19 mouse cellular contexts compared by ENCODE assay signal in genomic region chr12:83495961-83496282, GRCm38 (mm10). TPM values are rescaled to one million over a fixed set of nuclear protein-coding genes. Genes with fewer than 3 reads are reported as not detected.
A peak's percentile ranks its signal among the peaks of the same experiment; 100 is the strongest.
DNase-seq lines count a peak whose midpoint lies in the region; ATAC-seq and TF ChIP-seq lines count a peak whose summit lies in the region.
"Had no signal": no experiment of that assay in that cellular context is flagged by ENCODE, and none has a peak within 500 bp of the region (broad histone marks: within the 10 kb centered on the region; RNA-seq: fewer than 3 reads in every experiment).

No protein-coding gene starts in this region.

- H3K4me3 ChIP-seq in kidney, embryonic 16.5 days (ENCODE audit: low read length) = no peak overlapping the region
- no peak overlapping the region for H3K4me3 ChIP-seq in liver, postnatal 0 days (ENCODE audit: low read depth, low read length)
- H3K4me3 ChIP-seq: embryonic facial prominence, embryonic 12.5 days; forebrain, embryonic 15.5 days; heart, adult 2 months; heart, embryonic 15.5 days; hindbrain, embryonic 13.5 days had no signal

- peak; percentile 57; the same call in 1 of the 2 replicates for ATAC-seq in kidney, embryonic 16.5 days (ENCODE audit: low FRiP score, low TSS enrichment)
- ATAC-seq in liver, postnatal 0 days = peak; percentile 55; the same call in 1 of the 2 replicates
- ATAC-seq: forebrain, embryonic 15.5 days; hindbrain, postnatal 0 days had no signal

- no peak overlapping the region for H3K9ac ChIP-seq in kidney, embryonic 16.5 days (replicated peaks; ENCODE audit: low read length)
- H3K9ac ChIP-seq in liver, postnatal 0 days (replicated peaks) = no peak overlapping the region
- H3K9ac ChIP-seq: embryonic facial prominence, embryonic 12.5 days; forebrain, embryonic 15.5 days; heart, embryonic 15.5 days; hindbrain, embryonic 13.5 days had no signal

- H3K4me2 ChIP-seq in kidney, embryonic 16.5 days (replicated peaks; ENCODE audit: low read depth, low read length) = no peak overlapping the region
- no peak overlapping the region for H3K4me2 ChIP-seq in liver, postnatal 0 days (ENCODE audit: low read depth, low read length)
- H3K4me2 ChIP-seq: embryonic facial prominence, embryonic 12.5 days; forebrain, embryonic 15.5 days; heart, embryonic 11.5 days; heart, embryonic 15.5 days; hindbrain, embryonic 13.5 days had no signal

- H3K36me3 ChIP-seq in kidney, embryonic 16.5 days (ENCODE audit: insufficient read depth, low read length) = no peaks in the 10 kb centered on the region
- no peaks in the 10 kb centered on the region for H3K36me3 ChIP-seq in liver, postnatal 0 days (replicated peaks; ENCODE audit: insufficient read depth, low read length)
- H3K36me3 ChIP-seq: embryonic facial prominence, embryonic 12.5 days; forebrain, embryonic 15.5 days; heart, embryonic 15.5 days; hindbrain, embryonic 13.5 days had no signal

- H3K9me3 ChIP-seq in kidney, embryonic 16.5 days (ENCODE audit: low read length) = peaks cover 4% of the 10 kb centered on the region; the same call in 1 of the 2 replicates
- H3K9me3 ChIP-seq in liver, postnatal 0 days (ENCODE audit: low read length) = peaks cover 3% of the 10 kb centered on the region
- H3K9me3 ChIP-seq: forebrain, embryonic 15.5 days; heart, embryonic 15.5 days; hindbrain, embryonic 13.5 days had no signal

- no peak overlapping the region for H3K27ac ChIP-seq in kidney, embryonic 16.5 days (ENCODE audit: low read length)
- H3K27ac ChIP-seq in liver, postnatal 0 days (ENCODE audit: low read depth) = peak overlapping the region; percentile 7; the same call in 1 of the 2 replicates
- H3K27ac ChIP-seq: embryonic facial prominence, embryonic 12.5 days; forebrain, embryonic 15.5 days; heart, adult 2 months; heart, embryonic 15.5 days; hindbrain, embryonic 13.5 days; hindbrain, postnatal 0 days had no signal

- TF ChIP-seq CTCF in liver, postnatal 0 days (IDR thresholded peaks at IDR 0.05; ENCODE audit: low read depth) = no peak

- WGBS in kidney, embryonic 16.5 days = 46% methylated on average over 9 of the region's 9 CpGs
- 60% methylated on average over 9 of the region's 9 CpGs for WGBS in liver, postnatal 0 days (ENCODE audit: insufficient replicate concordance)

- peak; percentile 68 for DNase-seq in embryo, embryonic 10 days (ENCODE audit: low spot score)
- no peak for DNase-seq in embryo, embryonic 11 days
- DNase-seq in kidney, adult 18-20 months = no peak
- no peak for DNase-seq in liver, postnatal 0 days
- DNase-seq in liver = no peak
- no peak for DNase-seq in lung, postnatal 25 days (ENCODE audit: low spot score)
- DNase-seq: adrenal gland, postnatal 10 days; cerebellum, adult 11-12 months; cerebellum, adult 9-10 months; cerebellum, postnatal 25 days; heart, postnatal 14 days had no signal

- no peaks in the 10 kb centered on the region; the same call in 1 of the 2 replicates for H3K27me3 ChIP-seq in kidney, embryonic 16.5 days (ENCODE audit: insufficient read depth, low read length)
- H3K27me3 ChIP-seq in liver, postnatal 0 days (ENCODE audit: insufficient read depth, low read length) = no peaks in the 10 kb centered on the region
- H3K27me3 ChIP-seq: forebrain, embryonic 15.5 days; heart, embryonic 15.5 days had no signal

- peaks cover 9% of the 10 kb centered on the region; the same call in 1 of the 2 replicates for H3K4me1 ChIP-seq in kidney, embryonic 16.5 days (ENCODE audit: insufficient read depth, low read length)
- peaks cover 3% of the 10 kb centered on the region; the same call in 1 of the 2 replicates for H3K4me1 ChIP-seq in liver, postnatal 0 days (ENCODE audit: insufficient read depth)
- H3K4me1 ChIP-seq: embryonic facial prominence, embryonic 12.5 days; forebrain, embryonic 15.5 days; heart, embryonic 15.5 days; hindbrain, embryonic 13.5 days had no signal

- no peak for TF ChIP-seq EP300 in liver, postnatal 0 days (IDR thresholded peaks at IDR 0.05; ENCODE audit: low read depth)

RNA-seq across cellular contexts. Expression of gene Dpf3, which starts 8.4 kb away (rescaled TPM):
- polyA plus RNA-seq in kidney, embryonic 16.5 days (2015; fragmentation: Nextera tagmentation; extraction: Ambion mirVana) = 12.2 and 14.3 TPM in 2 replicates
- polyA plus RNA-seq in liver, postnatal 0 days (2015; fragmentation: Nextera tagmentation; extraction: Ambion mirVana) = 4.5 and 7.5 TPM in 2 replicates

RNA-seq across cellular contexts. Expression of gene Dcaf4, which starts 24.3 kb away (rescaled TPM):
- polyA plus RNA-seq in kidney, embryonic 16.5 days (2015; fragmentation: Nextera tagmentation; extraction: Ambion mirVana) = 30.1 and 31.7 TPM in 2 replicates
- polyA plus RNA-seq in liver, postnatal 0 days (2015; fragmentation: Nextera tagmentation; extraction: Ambion mirVana) = 6.8 and 8.0 TPM in 2 replicates
